Comparison of ENCODE assay signal across 32 mouse cellular contexts in genomic region chr15:10281546-10281945, GRCm38 (mm10). TPM values are rescaled to one million over a fixed set of nuclear protein-coding genes. Genes with fewer than 3 reads are reported as not detected.
DNase-seq lines count a peak whose midpoint lies in the region; ATAC-seq lines count a peak whose summit lies in the region.
"Had no signal": no experiment of that assay in that cellular context is flagged by ENCODE, and none has a peak within 500 bp of the region (broad histone marks: within the 10 kb centered on the region; RNA-seq: fewer than 3 reads in every experiment).

No protein-coding gene starts in this region.

- H3K27me3 ChIP-seq in kidney, embryonic 14.5 days (ENCODE audit: control insufficient read depth, insufficient read depth, low read length): no peaks in the 10 kb centered on the region
- H3K27me3 ChIP-seq: embryonic facial prominence, embryonic 12.5 days; heart, embryonic 15.5 days; limb, embryonic 12.5 days; midbrain, embryonic 12.5 days; neural tube, embryonic 15.5 days; stomach, embryonic 15.5 days had no signal

- no peak overlapping the region for H3K9ac ChIP-seq in kidney, embryonic 14.5 days (ENCODE audit: low read depth, low read length)
- H3K9ac ChIP-seq: embryonic facial prominence, embryonic 12.5 days; heart, embryonic 15.5 days; hindbrain, embryonic 14.5 days; limb, embryonic 12.5 days; liver, postnatal 0 days; midbrain, embryonic 12.5 days; neural tube, embryonic 15.5 days; stomach, embryonic 15.5 days had no signal

- no peaks in the 10 kb centered on the region for H3K4me1 ChIP-seq in kidney, embryonic 14.5 days (ENCODE audit: control insufficient read depth, insufficient read depth, low read length)
- H3K4me1 ChIP-seq: embryonic facial prominence, embryonic 12.5 days; heart, embryonic 15.5 days; limb, embryonic 12.5 days; midbrain, embryonic 12.5 days; neural tube, embryonic 15.5 days; stomach, embryonic 15.5 days had no signal

- DNase-seq in kidney, adult 11 months: peak; percentile 90
- peak; percentile 75 to 90 for DNase-seq in kidney, postnatal 25 days
- peak; percentile 24 for DNase-seq in lung, postnatal 10 days
- no peak for DNase-seq in layer of hippocampus, postnatal 36 days
- DNase-seq in T-cell, adult 2 months (ENCODE audit: low spot score): no peak
- no peak for DNase-seq in heart, adult 9 months (ENCODE audit: low spot score in 2 of 2)
- DNase-seq: adrenal gland, postnatal 25 days; cerebellum, adult 11 months; cerebellum, postnatal 25 days; heart, postnatal 36 days; liver, postnatal 0 days; right cerebral cortex, adult 18-20 months had no signal

- ATAC-seq in kidney, embryonic 14.5 days (ENCODE audit: low FRiP score, low TSS enrichment): no peak
- no peak for ATAC-seq in CD4-positive, CD25-positive, alpha-beta regulatory T cell, adult 4 months
- ATAC-seq: liver, postnatal 0 days had no signal

- no peaks in the 10 kb centered on the region for H3K36me3 ChIP-seq in kidney, embryonic 14.5 days (ENCODE audit: control insufficient read depth, insufficient read depth, low read length)
- H3K36me3 ChIP-seq: embryonic facial prominence, embryonic 12.5 days; heart, embryonic 15.5 days; limb, embryonic 12.5 days; midbrain, embryonic 12.5 days; neural tube, embryonic 15.5 days; stomach, embryonic 15.5 days had no signal

- WGBS in kidney, embryonic 14.5 days: 71% methylated on average over 5 of the region's 5 CpGs

- no peak overlapping the region for H3K4me2 ChIP-seq in kidney, embryonic 14.5 days (replicated peaks; ENCODE audit: low read depth, low read length)
- H3K4me2 ChIP-seq: embryonic facial prominence, embryonic 12.5 days; heart, embryonic 15.5 days; hindbrain, embryonic 14.5 days; limb, embryonic 12.5 days; liver, embryonic 11.5 days; midbrain, embryonic 12.5 days; neural tube, embryonic 15.5 days; stomach, embryonic 15.5 days had no signal

- no peak overlapping the region for H3K27ac ChIP-seq in kidney, embryonic 14.5 days (ENCODE audit: low read depth, low read length)
- H3K27ac ChIP-seq: embryonic facial prominence, embryonic 12.5 days; heart, embryonic 15.5 days; hindbrain, embryonic 14.5 days; layer of hippocampus, adult 2 months; limb, embryonic 12.5 days; midbrain, embryonic 12.5 days; neural tube, embryonic 15.5 days; stomach, embryonic 15.5 days had no signal

- no peak overlapping the region for H3K4me3 ChIP-seq in kidney, embryonic 14.5 days (ENCODE audit: low read length)
- H3K4me3 ChIP-seq: embryonic facial prominence, embryonic 12.5 days; heart, embryonic 15.5 days; layer of hippocampus, adult 2 months; limb, embryonic 12.5 days; midbrain, embryonic 12.5 days; neural tube, embryonic 15.5 days; stomach, embryonic 15.5 days had no signal

- no peaks in the 10 kb centered on the region for H3K9me3 ChIP-seq in kidney, embryonic 14.5 days (ENCODE audit: control insufficient read depth, low read length)
- H3K9me3 ChIP-seq: embryonic facial prominence, embryonic 12.5 days; heart, embryonic 15.5 days; limb, embryonic 12.5 days; midbrain, embryonic 12.5 days; neural tube, embryonic 15.5 days; stomach, embryonic 15.5 days had no signal

RNA-seq across cellular contexts. Expression of gene Gm21973, which starts 43.6 kb away (rescaled TPM):
- polyA plus RNA-seq in kidney, embryonic 14.5 days (2014; fragmentation: Nextera tagmentation; extraction: Ambion mirVana): not detected in 2 replicates
- not detected for polyA plus RNA-seq in CD4-positive, CD25-positive, alpha-beta regulatory T cell, adult 4 months (2017; shearing (Covaris generic))
- total RNA-seq in layer of hippocampus, postnatal 36 days (2021): not detected
- total RNA-seq: adrenal gland, postnatal 25 days; gastrocnemius, adult 18-20 months; gastrocnemius, postnatal 4 days; heart, adult 8-10 months; heart, postnatal 36 days; layer of hippocampus, adult 2 months; layer of hippocampus, postnatal 25 days; left cerebral cortex, postnatal 14 days; megakaryocyte progenitor cell, adult 5-6 weeks had no signal
- polyA plus RNA-seq: embryonic facial prominence, embryonic 12.5 days; forebrain, embryonic 11.5 days; heart, embryonic 15.5 days; hindbrain, embryonic 14.5 days; intestine, embryonic 14.5 days; limb, embryonic 12.5 days; liver, embryonic 11.5 days; liver, postnatal 0 days; midbrain, embryonic 12.5 days; neural tube, embryonic 15.5 days; thymus, postnatal 0 days had no signal

Comparison
In these comparisons a context has a peak if more than half of its experiments do, and no peak if none do; other contexts are left out.
1. DNase-seq: peak in kidney, adult 11 months (single experiment), kidney, postnatal 25 days (2 of 2) and lung, postnatal 10 days (single experiment); none in layer of hippocampus, postnatal 36 days (0 of 2), T-cell, adult 2 months (single experiment) and heart, adult 9 months (0 of 2).